Comparison of ENCODE assay signal across 15 mouse cellular contexts in genomic region chr6:21534009-21534408, GRCm38 (mm10).
DNase-seq lines count a peak whose midpoint lies in the region.
"Had no signal": no experiment of that assay in that cellular context is flagged by ENCODE, and none has a peak within 500 bp of the region (broad histone marks: within the 10 kb centered on the region; RNA-seq: fewer than 3 reads in every experiment).

No protein-coding gene starts in this region.

- DNase-seq in adrenal gland, adult 2 months, result peak; percentile 4
- no peak for DNase-seq in adrenal gland, postnatal 4 days (ENCODE audit: low spot score in 2 of 2)
- peak; percentile 13 for DNase-seq in layer of hippocampus, adult 11-12 months (ENCODE audit: low spot score)
- no peak for DNase-seq in layer of hippocampus, postnatal 36 days
- DNase-seq in right cerebral cortex, postnatal 25 days, result peak; percentile 7
- no peak for DNase-seq in right cerebral cortex, postnatal 4 days
- no peak for DNase-seq in neural tube, embryonic 10.5 days (ENCODE audit: extremely low spot score, low spot score)
- no peak for DNase-seq in spleen, adult 18-20 months
- DNase-seq: cerebellum, adult 11 months; cerebellum, adult 9-10 months; cerebellum, postnatal 36 days; gastrocnemius, postnatal 14 days; kidney, postnatal 14 days; liver, postnatal 0 days; lung, postnatal 36 days had no signal

Comparison
In these comparisons a context has a peak if more than half of its experiments do, and no peak if none do; other contexts are left out.
1. DNase-seq: peak in adrenal gland, adult 2 months (single experiment), layer of hippocampus, adult 11-12 months (single experiment) and right cerebral cortex, postnatal 25 days (single experiment); none in adrenal gland, postnatal 4 days (0 of 2), layer of hippocampus, postnatal 36 days (0 of 2), right cerebral cortex, postnatal 4 days (single experiment), neural tube, embryonic 10.5 days (single experiment) and spleen, adult 18-20 months (0 of 2).